Mouse (Mus musculus) midbrain, embryonic 13.5 days (tissue): ENCODE measurements around the gene Ifngr2. TPM values are rescaled to one million over a fixed set of nuclear protein-coding genes. Genes with fewer than 3 reads are reported as not detected.

Experiments
- microRNA-seq: library from miRNA; unstranded; fragments of <30 nt; microRNA quantifications from one replicate; pipeline ENCODE4, GENCODE M21; 2016
- polyA plus RNA-seq: library from polyadenylated mRNA; unstranded; fragments of >200 nt; fragmentation: Nextera tagmentation; extraction: Ambion mirVana; gene quantifications from 2 replicates; pipeline ENCODE4 v1.2.1, GENCODE M21; 2015

Gene Ifngr2
- polyA plus RNA-seq, 1 experiment from 2014 or later: 63.5 TPM

Small RNA genes lying within 50 kb of the gene (microRNA-seq; reads per million reads assigned to microRNA genes)
- gene Mir6367: not detected

Other genes starting within 250 kb of the Ifngr2 start
- gene Ifnar2, start 174.3 kb upstream of the Ifngr2 start, polyA plus RNA-seq: 28.3 and 31.6 TPM in 2 replicates
- not detected in 2 replicates for gene Gm21970, start 155.4 kb upstream of the Ifngr2 start, polyA plus RNA-seq
- 7.1 and 7.6 TPM in 2 replicates for gene Il10rb, start 140.9 kb upstream of the Ifngr2 start, polyA plus RNA-seq
- gene Ifnar1, start 61.8 kb upstream of the Ifngr2 start, polyA plus RNA-seq: 54.7 and 55.2 TPM in 2 replicates
- 50.5 and 55.1 TPM in 2 replicates for gene Tmem50b, start 50.7 kb downstream of the Ifngr2 start, polyA plus RNA-seq
- gene Dnajc28, start 72.0 kb downstream of the Ifngr2 start, polyA plus RNA-seq: 7.2 and 8.0 TPM in 2 replicates
- gene Gart, start 99.9 kb downstream of the Ifngr2 start, polyA plus RNA-seq: 72.3 and 73.7 TPM in 2 replicates
- gene Son, start 100.4 kb downstream of the Ifngr2 start, polyA plus RNA-seq: 146 and 159 TPM in 2 replicates
- gene Donson, start 141.7 kb downstream of the Ifngr2 start, polyA plus RNA-seq: 21.9 and 26.9 TPM in 2 replicates
- gene Cryzl1, start 181.9 kb downstream of the Ifngr2 start, polyA plus RNA-seq: 103 and 110 TPM in 2 replicates
- 61.6 and 62.7 TPM in 2 replicates for gene Itsn1, start 182.2 kb downstream of the Ifngr2 start, polyA plus RNA-seq